Mouse (Mus musculus) ES-Bruce4 (cell line): Measurements from ENCODE around the gene Angptl4.

Experiments used
- CTCF ChIP-seq: IDR thresholded peaks from one replicate; pipeline ENCODE4 v1.8.1; 2011; ENCODE audit warnings: low read depth, low read length
- POLR2A ChIP-seq: IDR thresholded peaks from one replicate; pipeline ENCODE4 v1.8.1; 2011; ENCODE audit warnings: low read length; ENCODE audit not compliant: insufficient read depth

GRCm38 (mm10) chr17:33744686-33745384 lies 36.8 kb downstream of the Angptl4 start:
- TF ChIP-seq POLR2A, result no peak
- TF ChIP-seq CTCF, result no peak
